ENCODE assay signal across 8 mouse cellular contexts in the genomic region with DNA sequence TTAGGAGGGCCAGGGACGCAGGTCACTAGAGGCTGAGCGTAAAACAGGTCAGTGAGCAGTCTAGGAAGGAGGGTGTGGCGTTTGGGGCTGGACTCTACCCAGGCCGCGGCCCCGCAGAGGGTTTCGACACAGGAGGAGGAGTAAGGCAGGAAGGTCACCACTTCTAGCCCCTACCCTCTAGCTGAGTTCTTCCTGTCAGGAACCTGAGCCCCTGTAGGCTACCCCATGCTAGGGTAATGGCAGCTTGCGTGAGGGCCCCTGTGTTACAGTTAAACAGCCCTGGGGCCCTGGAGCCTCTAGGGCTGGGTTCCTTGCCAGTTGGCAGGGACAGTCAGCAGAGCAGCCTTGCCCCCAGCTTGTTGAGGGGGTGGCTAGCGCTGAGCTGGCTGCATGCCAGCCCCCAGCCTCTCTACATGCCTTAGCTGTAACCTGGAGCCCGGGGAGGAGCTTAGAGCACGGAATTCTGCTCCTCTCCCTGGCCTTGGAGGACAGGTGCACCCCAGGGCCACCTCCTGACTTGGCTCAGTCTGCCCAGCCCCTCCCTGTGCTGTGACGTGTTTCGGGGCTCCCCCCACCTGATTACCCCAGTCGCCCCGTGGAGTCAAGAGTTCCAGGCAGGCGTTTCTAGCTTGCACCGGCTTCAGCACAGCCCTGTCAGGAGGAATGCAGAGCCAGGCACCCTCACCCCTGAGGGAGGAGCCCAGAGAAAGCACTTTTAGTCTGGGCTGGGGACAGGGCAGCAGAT. TPM values are rescaled to one million over a fixed set of nuclear protein-coding genes. Genes with fewer than 3 reads are reported as not detected.
DNase-seq lines count a peak whose midpoint lies in the region; ATAC-seq and TF ChIP-seq lines count a peak whose summit lies in the region.

No protein-coding gene starts in this region.

- H3K9me3 ChIP-seq in hindbrain, embryonic 10.5 days, result no peaks in the 10 kb centered on the region
- H3K9me3 ChIP-seq in lung, postnatal 0 days (ENCODE audit: low read length), result no peaks in the 10 kb centered on the region

- peak overlapping the region; percentile 32; the same call in 1 of the 2 replicates for H3K9ac ChIP-seq in lung, postnatal 0 days (replicated peaks; ENCODE audit: low read depth)

- TF ChIP-seq CTCF in lung, postnatal 0 days (IDR thresholded peaks at IDR 0.05), result no peak

- no peak overlapping the region for H3K4me3 ChIP-seq in hindbrain, embryonic 10.5 days
- peak overlapping the region; percentile 32 for H3K4me3 ChIP-seq in lung, postnatal 0 days (ENCODE audit: low read depth, low read length)

- WGBS in hindbrain, embryonic 10.5 days, result 66% methylated on average over 17 of the region's 17 CpGs
- 25% methylated on average over 17 of the region's 17 CpGs for WGBS in lung, postnatal 0 days

- peaks cover 43% of the 10 kb centered on the region for H3K36me3 ChIP-seq in hindbrain, embryonic 10.5 days
- H3K36me3 ChIP-seq in lung, postnatal 0 days (ENCODE audit: insufficient read depth, low read length), result peaks cover 22% of the 10 kb centered on the region; the same call in 1 of the 2 replicates

- TF ChIP-seq EP300 in lung, postnatal 0 days (IDR thresholded peaks at IDR 0.05), result 0 out of 2 replicates have a peak, but pooled peaks have one; percentile 67

- peak overlapping the region; percentile 52 for H3K4me2 ChIP-seq in lung, postnatal 0 days (replicated peaks; ENCODE audit: low read depth, low read length)

- ATAC-seq in erythroid progenitor cell, adult 5-6 weeks (replicated peaks; ENCODE audit: low FRiP score, poor library complexity, severe bottlenecking), result peak; percentile 46; the same call in 1 of the 2 replicates
- ATAC-seq in lung, postnatal 0 days, result peak; percentile 88

- H3K27ac ChIP-seq in hindbrain, embryonic 10.5 days, result peak overlapping the region; percentile 74
- peak overlapping the region; percentile 92 for H3K27ac ChIP-seq in lung, postnatal 0 days (ENCODE audit: low read length)

- H3K27me3 ChIP-seq in hindbrain, embryonic 10.5 days (ENCODE audit: insufficient read depth, poor library complexity, severe bottlenecking), result no peaks in the 10 kb centered on the region
- no peaks in the 10 kb centered on the region for H3K27me3 ChIP-seq in lung, postnatal 0 days (replicated peaks; ENCODE audit: insufficient read depth, low read length)

- DNase-seq in 3134 (ENCODE audit: extremely low read depth, insufficient read length, low spot score), result peak; percentile 74
- DNase-seq in adrenal gland, postnatal 10 days, result peak; percentile 84
- DNase-seq in hindbrain, embryonic 10.5 days (ENCODE audit: low spot score), result no peak
- DNase-seq in layer of hippocampus, adult 9-11 months, result peak; percentile 86
- DNase-seq in lung, postnatal 0 days (ENCODE audit: low spot score), result peak; percentile 94
- DNase-seq in ovary, postnatal 36 days (ENCODE audit: low spot score), result peak; percentile 79
- DNase-seq in T-cell, adult 2 months (ENCODE audit: low spot score), result no peak

- peaks cover 72% of the 10 kb centered on the region for H3K4me1 ChIP-seq in hindbrain, embryonic 10.5 days (replicated peaks)
- peaks cover 16% of the 10 kb centered on the region for H3K4me1 ChIP-seq in lung, postnatal 0 days (ENCODE audit: insufficient read depth, low read depth, low read length)

RNA-seq across cellular contexts. Expression of a gene that starts 15.6 kb away (rescaled TPM):
- 100 to 1,000 TPM; 933 to 968 TPM for total RNA-seq in adrenal gland, postnatal 10 days (2021)
- total RNA-seq in erythroid progenitor cell, adult 5-6 weeks (2015; ENCODE audit: low replicate concordance), result 1,000 and 1,025 TPM in 2 replicates
- total RNA-seq in erythroid progenitor cell, adult 5-6 weeks (2017; ENCODE audit: low replicate concordance), result 380 and 735 TPM in 2 replicates
- polyA plus RNA-seq in hindbrain, embryonic 10.5 days (2016; fragmentation: Nextera tagmentation; extraction: Ambion mirVana), result 1,124 and 1,374 TPM in 2 replicates
- 937 and 987 TPM in 2 replicates for polyA plus RNA-seq in lung, postnatal 0 days (2015; fragmentation: Nextera tagmentation; extraction: Ambion mirVana)

RNA-seq across cellular contexts. Expression of a gene that starts 21.4 kb away (rescaled TPM):
- 10 to 100 TPM; 52.4 to 63.2 TPM for total RNA-seq in adrenal gland, postnatal 10 days (2021)
- total RNA-seq in erythroid progenitor cell, adult 5-6 weeks (2015; ENCODE audit: low replicate concordance), result 9.4 and 17.6 TPM in 2 replicates
- total RNA-seq in erythroid progenitor cell, adult 5-6 weeks (2017; ENCODE audit: low replicate concordance), result 13.7 and 14.1 TPM in 2 replicates
- polyA plus RNA-seq in hindbrain, embryonic 10.5 days (2016; fragmentation: Nextera tagmentation; extraction: Ambion mirVana), result 56.9 and 57.5 TPM in 2 replicates
- polyA plus RNA-seq in lung, postnatal 0 days (2015; fragmentation: Nextera tagmentation; extraction: Ambion mirVana), result 13.1 and 14.5 TPM in 2 replicates

RNA-seq across cellular contexts. Expression of a gene that starts 37.2 kb away (rescaled TPM):
- total RNA-seq in adrenal gland, postnatal 10 days (2021), result 10 to 100 TPM; 55.1 to 72.4 TPM
- 18.9 and 24.5 TPM in 2 replicates for total RNA-seq in erythroid progenitor cell, adult 5-6 weeks (2015; ENCODE audit: low replicate concordance)
- total RNA-seq in erythroid progenitor cell, adult 5-6 weeks (2017; ENCODE audit: low replicate concordance), result 11.1 and 21.2 TPM in 2 replicates
- polyA plus RNA-seq in hindbrain, embryonic 10.5 days (2016; fragmentation: Nextera tagmentation; extraction: Ambion mirVana), result 32.6 and 42.6 TPM in 2 replicates
- 56.4 and 59.3 TPM in 2 replicates for polyA plus RNA-seq in lung, postnatal 0 days (2015; fragmentation: Nextera tagmentation; extraction: Ambion mirVana)

RNA-seq across cellular contexts. Expression of a gene that starts 59.2 kb away (rescaled TPM):
- total RNA-seq in adrenal gland, postnatal 10 days (2021), result 10 to 100 TPM; 15.8 to 31.4 TPM
- 1.8 TPM in 1 of 2 replicates, not detected in the other for total RNA-seq in erythroid progenitor cell, adult 5-6 weeks (2015; ENCODE audit: low replicate concordance)
- 3.3 TPM in 1 of 2 replicates, not detected in the other for total RNA-seq in erythroid progenitor cell, adult 5-6 weeks (2017; ENCODE audit: low replicate concordance)
- polyA plus RNA-seq in hindbrain, embryonic 10.5 days (2016; fragmentation: Nextera tagmentation; extraction: Ambion mirVana), result 17.2 and 17.3 TPM in 2 replicates
- 15.7 and 18.0 TPM in 2 replicates for polyA plus RNA-seq in lung, postnatal 0 days (2015; fragmentation: Nextera tagmentation; extraction: Ambion mirVana)

Comparison
In these comparisons a context has a peak if more than half of its experiments do, and no peak if none do; other contexts are left out.
1. DNase-seq: peak in 3134 (single experiment), adrenal gland, postnatal 10 days (single experiment), layer of hippocampus, adult 9-11 months (single experiment), lung, postnatal 0 days (single experiment) and ovary, postnatal 36 days (single experiment); none in hindbrain, embryonic 10.5 days (single experiment) and T-cell, adult 2 months (single experiment).